Mouse (Mus musculus) E14TG2a.4 (cell line): ENCODE data around the gene Ncapd3.
A peak's percentile ranks its signal among the peaks of the same experiment; 100 is the strongest.

ENCODE experiments used
- H3K27me3 ChIP-seq: 2 replicates; pipeline ENCODE4 v1.6.1; 2014; ENCODE audit warnings: low read length, control low read depth; ENCODE audit not compliant: insufficient read depth
- H3K36me3 ChIP-seq: 2 replicates; pipeline ENCODE4 v1.6.1; 2014; ENCODE audit warnings: low read length, control low read depth; ENCODE audit not compliant: insufficient read depth
- H3K4me1 ChIP-seq: replicated peaks from 2 replicates; pipeline ENCODE4 v1.6.1; 2014; ENCODE audit warnings: low read depth, low read length, control low read depth
- H3K4me3 ChIP-seq: replicated peaks from 2 replicates; pipeline ENCODE4 v1.5.1; 2014; ENCODE audit warnings: mild to moderate bottlenecking, low read length
- H3K9me3 ChIP-seq: 2 replicates; pipeline ENCODE4 v1.6.1; 2014; ENCODE audit warnings: low read length, control low read depth
- CTCF ChIP-seq: conservative IDR thresholded peaks from 2 replicates; pipeline ENCODE4 v1.5.1; 2014; ENCODE audit warnings: low read length
- NANOG ChIP-seq: IDR thresholded peaks from 2 replicates; pipeline ENCODE4 v1.6.1; 2014; ENCODE audit warnings: borderline replicate concordance, low read length, mixed read lengths
- POU5F1 ChIP-seq: IDR thresholded peaks from 2 replicates; pipeline ENCODE4 v1.6.1; 2014; ENCODE audit warnings: low read length, borderline replicate concordance

The Ncapd3 gene

GRCm38 (mm10) chr9:26998669-26999460 lies 31.1 kb upstream of the Ncapd3 start:
- no peaks in the 10 kb centered on the region for H3K9me3 ChIP-seq
- H3K36me3 ChIP-seq = peaks cover 37% of the 10 kb centered on the region
- H3K27me3 ChIP-seq = no peaks in the 10 kb centered on the region
- no peak for TF ChIP-seq POU5F1
- no peak for TF ChIP-seq CTCF
- no peak for TF ChIP-seq NANOG
- H3K4me3 ChIP-seq = peak overlapping the region; percentile 88
- peaks cover 46% of the 10 kb centered on the region for H3K4me1 ChIP-seq

- no peaks in the 10 kb centered on the region for H3K9me3 ChIP-seq
- H3K4me1 ChIP-seq = peaks cover 40% of the 10 kb centered on the region
- H3K36me3 ChIP-seq = peaks cover 46% of the 10 kb centered on the region
- no peaks in the 10 kb centered on the region for H3K27me3 ChIP-seq
- TF ChIP-seq POU5F1 (no peak), CTCF (no peak), NANOG (no peak)
- peak within 1 kb of the TSS; percentile 88 for H3K4me3 ChIP-seq
Measured at GRCm38 (mm10) chr9:26999461-27000395, 30.2 kb upstream of the Ncapd3 start, which contains the start of the genes Acad8 and Thyn1. Gene Acad8 (minus strand): TSS chr9:26999566. Gene Thyn1 (plus strand): TSS chr9:26999710.

- Histone ChIP-seq H3K9me3 (no peaks in the 10 kb centered on the region), H3K27me3 (no peaks in the 10 kb centered on the region), H3K4me1 (peaks cover 20% of the 10 kb centered on the region), H3K36me3 (peaks cover 95% of the 10 kb centered on the region), H3K4me3 (no peak overlapping the region)
- TF ChIP-seq POU5F1 (no peak), CTCF (no peak), NANOG (no peak)
Measured at GRCm38 (mm10) chr9:27005231-27005630, 24.7 kb upstream of the Ncapd3 start.

GRCm38 (mm10) chr9:27005933-27006332 lies 24.0 kb upstream of the Ncapd3 start:
- H3K9me3 ChIP-seq = no peaks in the 10 kb centered on the region

GRCm38 (mm10) chr9:27006866-27007265 lies 23.1 kb upstream of the Ncapd3 start:
- H3K27me3 ChIP-seq = no peaks in the 10 kb centered on the region

More at GRCm38 (mm10) chr9:27005933-27006332, 24.0 kb upstream of the Ncapd3 start:
- peaks cover 19% of the 10 kb centered on the region for H3K4me1 ChIP-seq
- H3K36me3 ChIP-seq = peaks cover 95% of the 10 kb centered on the region
- H3K27me3 ChIP-seq = no peaks in the 10 kb centered on the region
- no peak overlapping the region for H3K4me3 ChIP-seq
- TF ChIP-seq CTCF = no peak
- TF ChIP-seq POU5F1 = no peak
- no peak for TF ChIP-seq NANOG

GRCm38 (mm10) chr9:27009231-27009630 lies 20.7 kb upstream of the Ncapd3 start:
- Histone ChIP-seq H3K27me3 (no peaks in the 10 kb centered on the region), H3K36me3 (peaks cover 96% of the 10 kb centered on the region), H3K4me1 (peaks cover 13% of the 10 kb centered on the region), H3K9me3 (no peaks in the 10 kb centered on the region), H3K4me3 (no peak overlapping the region)
- no peak for TF ChIP-seq CTCF
- no peak for TF ChIP-seq POU5F1
- TF ChIP-seq NANOG = no peak

More at GRCm38 (mm10) chr9:27006866-27007265, 23.1 kb upstream of the Ncapd3 start:
- Histone ChIP-seq H3K36me3 (peaks cover 95% of the 10 kb centered on the region), H3K4me1 (peaks cover 13% of the 10 kb centered on the region), H3K4me3 (no peak overlapping the region), H3K9me3 (no peaks in the 10 kb centered on the region)
- TF ChIP-seq CTCF (no peak), POU5F1 (no peak), NANOG (no peak)

GRCm38 (mm10) chr9:27011572-27011971 lies 18.4 kb upstream of the Ncapd3 start:
- TF ChIP-seq NANOG (no peak), CTCF (no peak), POU5F1 (no peak)
- Histone ChIP-seq H3K27me3 (no peaks in the 10 kb centered on the region), H3K4me3 (no peak overlapping the region), H3K36me3 (peaks cover 95% of the 10 kb centered on the region), H3K4me1 (peaks cover 13% of the 10 kb centered on the region), H3K9me3 (no peaks in the 10 kb centered on the region)

- no peak for TF ChIP-seq NANOG
- H3K4me3 ChIP-seq = no peak overlapping the region
- H3K36me3 ChIP-seq = peaks cover 67% of the 10 kb centered on the region
- H3K27me3 ChIP-seq = no peaks in the 10 kb centered on the region
- H3K4me1 ChIP-seq = no peaks in the 10 kb centered on the region
- no peaks in the 10 kb centered on the region for H3K9me3 ChIP-seq
Measured at GRCm38 (mm10) chr9:27018961-27019360, 11.0 kb upstream of the Ncapd3 start.
